In genomic region chr11:102777598-102777997, GRCm38 (mm10) we compare ENCODE assay signal across 9 mouse cellular contexts. TPM values are rescaled to one million over a fixed set of nuclear protein-coding genes. Genes with fewer than 3 reads are reported as not detected.
A peak's percentile ranks its signal among the peaks of the same experiment; 100 is the strongest.
DNase-seq lines count a peak whose midpoint lies in the region; ATAC-seq and TF ChIP-seq lines count a peak whose summit lies in the region.
"Had no signal": no experiment of that assay in that cellular context is flagged by ENCODE, and none has a peak within 500 bp of the region (broad histone marks: within the 10 kb centered on the region; RNA-seq: fewer than 3 reads in every experiment).

No protein-coding gene starts in this region.

- no peak overlapping the region for H3K9ac ChIP-seq in CH12.LX (ENCODE audit: insufficient read depth, low read depth)
- H3K9ac ChIP-seq in heart, embryonic 16.5 days (ENCODE audit: low read length) = peak overlapping the region; percentile 69

- no peak for TF ChIP-seq EP300 in CH12.LX (IDR thresholded peaks at IDR 0.05; ENCODE audit: low read length)

- H3K79me2 ChIP-seq in CH12.LX (replicated peaks; ENCODE audit: control insufficient read depth, extremely low read depth, insufficient read depth, poor library complexity, severe bottlenecking) = no peaks in the 10 kb centered on the region

- ATAC-seq in heart, embryonic 16.5 days (replicated peaks; ENCODE audit: extremely low read depth, insufficient read depth, low FRiP score) = peak; percentile 15; the same call in 1 of the 2 replicates

- peaks cover 12% of the 10 kb centered on the region for H3K9me3 ChIP-seq in CH12.LX (replicated peaks; ENCODE audit: low read length)
- H3K9me3 ChIP-seq in heart, embryonic 16.5 days (replicated peaks; ENCODE audit: control insufficient read depth, low read length) = no peaks in the 10 kb centered on the region

- H3K27me3 ChIP-seq in CH12.LX (replicated peaks) = peaks cover 93% of the 10 kb centered on the region
- no peaks in the 10 kb centered on the region for H3K27me3 ChIP-seq in heart, embryonic 16.5 days (ENCODE audit: control insufficient read depth, insufficient read depth, low read length)

- peaks cover 4% of the 10 kb centered on the region in 2 experiments; a peak in 1 of 4 replicates for H3K4me1 ChIP-seq in CH12.LX (ENCODE audit: control insufficient read depth in 1 of 2, insufficient read depth in 2 of 2)
- peaks cover 40% of the 10 kb centered on the region for H3K4me1 ChIP-seq in heart, embryonic 16.5 days (ENCODE audit: control insufficient read depth, insufficient read depth, low read length)

- TF ChIP-seq RAD21 in CH12.LX (IDR thresholded peaks at IDR 0.05; ENCODE audit: low read depth, low read length) = peak; percentile 51

- dilution Hi-C loops in CH12.LX (cut with MboI; ENCODE audit: extremely low pct_ligation_motif_present, extremely low pct_unique_long_range_greater_than_20kb, low sequenced_read_pairs) = no loop called here

- H3K27ac ChIP-seq in CH12.LX (ENCODE audit: insufficient read depth, low read depth) = no peak overlapping the region
- no peak overlapping the region for H3K27ac ChIP-seq in heart, embryonic 16.5 days (ENCODE audit: low read length)

- no peak for DNase-seq in CH12.LX (ENCODE audit: extremely low read depth)
- DNase-seq in adrenal gland, postnatal 14 days = peak; percentile 91
- peak; percentile 35 for DNase-seq in fibroblast of lung, adult 2 months (ENCODE audit: low read depth)
- DNase-seq in kidney, postnatal 25 days = peak; percentile 85 to 89
- DNase-seq in lung, postnatal 14 days = peak; percentile 89
- peak; percentile 55 for DNase-seq in right cerebral cortex, postnatal 25 days
- no peak for DNase-seq in c-Kit-positive CD71-positive TER-119-positive erythroid progenitor cells, embryonic 14.5 days (ENCODE audit: low spot score)

- 19% methylated on average over 21 of the region's 21 CpGs for WGBS in heart, embryonic 16.5 days

- no peaks in the 10 kb centered on the region for H3K36me3 ChIP-seq in CH12.LX (replicated peaks in 1 of 2; ENCODE audit: control insufficient read depth in 1 of 2, insufficient read depth in 1 of 2, low read length in 1 of 2)
- no peaks in the 10 kb centered on the region for H3K36me3 ChIP-seq in heart, embryonic 16.5 days (ENCODE audit: control insufficient read depth, insufficient read depth)

- TF ChIP-seq CTCF in CH12.LX (conservative IDR thresholded peaks at IDR 0.05 in 1 of 2, IDR thresholded peaks at IDR 0.05 in 1 of 2; ENCODE audit: low read depth in 2 of 2, low read length in 2 of 2) = peak; percentile 38 to 66; a peak in 3 of 4 replicates

- TF ChIP-seq POLR2A in CH12.LX (IDR thresholded peaks at IDR 0.05; ENCODE audit: low read depth, low read length) = no peak

- no peak overlapping the region for H3K4me3 ChIP-seq in CH12.LX (replicated peaks in 1 of 3; ENCODE audit: low read depth in 2 of 3, low read length in 2 of 3, poor library complexity in 1 of 3)
- H3K4me3 ChIP-seq in heart, embryonic 16.5 days (ENCODE audit: low read length) = peak overlapping the region; percentile 40
- H3K4me3 ChIP-seq: erythroblast, embryonic 14.5 days had no signal

- H3K4me2 ChIP-seq in CH12.LX (ENCODE audit: insufficient read depth, low read depth, poor library complexity, severe bottlenecking) = no peak overlapping the region
- peak overlapping the region; percentile 60 for H3K4me2 ChIP-seq in heart, embryonic 16.5 days (ENCODE audit: low read depth, low read length)

- in situ Hi-C loops in CH12.LX (cut with MboI; ENCODE audit: low pct_ligation_motif_present, low pct_unique_long_range_greater_than_20kb, low sequenced_read_pairs) = loop anchor here (10.0 kb wide), 1 partner anchor 87 kb away; no protein-coding TSS in a partner anchor

TF ChIP-seq in CH12.LX, 34 proteins besides CTCF, POLR2A, EP300 and RAD21:
- TF ChIP-seq MYC (IDR thresholded peaks at IDR 0.05; ENCODE audit: low read depth, low read length) (no peak), SIN3A (IDR thresholded peaks at IDR 0.05; ENCODE audit: low read length) (no peak), SMC3 (IDR thresholded peaks at IDR 0.05; ENCODE audit: low read depth, low read length) (peak; percentile 49)

RNA-seq across cellular contexts. Expression of gene Adam11, which starts 16.4 kb away (rescaled TPM):
- total RNA-seq in CH12.LX (2012; rRNA removed) (not detected in 2 replicates), CH12.LX (2014; rRNA removed) (not detected in 2 replicates)
- polyA plus RNA-seq in CH12.LX (2012; ENCODE audit: insufficient read length, low read depth) = not detected in 2 replicates
- 10.3 and 17.2 TPM in 2 replicates for total RNA-seq in adrenal gland, postnatal 14 days (2021)
- 5.2 and 5.3 TPM in 2 replicates for polyA plus RNA-seq in heart, embryonic 16.5 days (2015; fragmentation: Nextera tagmentation; extraction: Ambion mirVana)

RNA-seq across cellular contexts. Expression of gene Gjc1, which starts 41.9 kb away (rescaled TPM):
- total RNA-seq in CH12.LX (2012; rRNA removed) (not detected in 2 replicates), CH12.LX (2014; rRNA removed) (not detected in 2 replicates)
- polyA plus RNA-seq in CH12.LX (2012; ENCODE audit: insufficient read length, low read depth) = not detected in 2 replicates
- total RNA-seq in adrenal gland, postnatal 14 days (2021) = 22.5 and 24.7 TPM in 2 replicates
- 45.5 and 46.3 TPM in 2 replicates for polyA plus RNA-seq in heart, embryonic 16.5 days (2015; fragmentation: Nextera tagmentation; extraction: Ambion mirVana)
- polyA plus RNA-seq: erythroblast, embryonic 14.5 days had no signal

RNA-seq across cellular contexts. Expression of gene Higd1b, which starts 58.1 kb away (rescaled TPM):
- total RNA-seq in CH12.LX (2012; rRNA removed) (not detected in 2 replicates), CH12.LX (2014; rRNA removed) (not detected in 2 replicates)
- polyA plus RNA-seq in CH12.LX (2012; ENCODE audit: insufficient read length, low read depth) = not detected in 2 replicates
- total RNA-seq in adrenal gland, postnatal 14 days (2021) = 3.8 and 4.1 TPM in 2 replicates
- polyA plus RNA-seq in heart, embryonic 16.5 days (2015; fragmentation: Nextera tagmentation; extraction: Ambion mirVana) = 6.4 and 9.9 TPM in 2 replicates
- polyA plus RNA-seq: erythroblast, embryonic 14.5 days had no signal

Comparison
In these comparisons a context has a peak if more than half of its experiments do, and no peak if none do; other contexts are left out.
1. DNase-seq: peak in adrenal gland, postnatal 14 days (single experiment), fibroblast of lung, adult 2 months (single experiment), kidney, postnatal 25 days (2 of 2), lung, postnatal 14 days (single experiment) and right cerebral cortex, postnatal 25 days (single experiment); none in CH12.LX (single experiment) and c-Kit-positive CD71-positive TER-119-positive erythroid progenitor cells, embryonic 14.5 days (single experiment).
2. RNA of gene Adam11, which starts 16.4 kb away (total RNA-seq): 10.3 to 17.2 TPM in adrenal gland, postnatal 14 days; not detected in CH12.LX; every median in the first group is over 10 times any median in the second.
3. RNA of gene Gjc1, which starts 41.9 kb away (total RNA-seq): 22.5 to 24.7 TPM in adrenal gland, postnatal 14 days; not detected in CH12.LX; every median in the first group is over 10 times any median in the second.